Mouse (Mus musculus) cerebellum, adult 2 months (tissue): Measurements from ENCODE around the gene Dpm3. TPM values are rescaled to one million over a fixed set of nuclear protein-coding genes. Genes with fewer than 3 reads are reported as not detected.

ENCODE experiments used
- DNase-seq, 2 experiments: peaks; one replicate each; pipeline ENCODE4 v3.0.0; 2021
- H3K27ac ChIP-seq: fragments of 200-500 bp; 2 replicates; pipeline ENCODE4 v1.5.1; 2012; ENCODE audit warnings: low read length, control low read depth, inconsistent platforms; ENCODE audit not compliant: insufficient read depth
- H3K27me3 ChIP-seq: fragments of 200-500 bp; 2 replicates; pipeline ENCODE4 v1.6.1; 2012; ENCODE audit warnings: inconsistent platforms, mild to moderate bottlenecking, low read length, moderate library complexity; ENCODE audit not compliant: control insufficient read depth, insufficient read depth
- H3K4me1 ChIP-seq: fragments of 200-500 bp; 2 replicates; pipeline ENCODE4 v1.6.1; 2011; ENCODE audit warnings: low read length; ENCODE audit not compliant: control insufficient read depth, insufficient read depth
- H3K4me3 ChIP-seq: fragments of 200-500 bp; replicated peaks from 2 replicates; pipeline ENCODE3; 2011; ENCODE audit warnings: mild to moderate bottlenecking, low read depth, low read length, control low read depth; ENCODE audit not compliant: insufficient read depth
- CTCF ChIP-seq: fragments of 200-500 bp; IDR thresholded peaks from 2 replicates; pipeline ENCODE4 v1.5.1; 2011; ENCODE audit warnings: low read depth, mild to moderate bottlenecking, control low read depth, low read length, moderate library complexity, borderline replicate concordance; ENCODE audit not compliant: insufficient read depth
- POLR2A ChIP-seq: fragments of 200-500 bp; IDR thresholded peaks from 2 replicates; pipeline ENCODE4 v1.6.1; 2011; ENCODE audit warnings: low read length, control low read depth, borderline replicate concordance; ENCODE audit not compliant: insufficient read depth
- WGBS: fragments of 180-500 bp; shearing (Covaris S2); methylation state at CpG from one replicate; pipeline ENCODE4 v1.1.7; 2018; 5-methylcytosine and 5-hydroxymethylcytosine counted together
- polyA plus RNA-seq: library from polyadenylated mRNA; depleted of rRNA; stranded (reverse); fragments of >200 nt; gene quantifications from 2 replicates; pipeline ENCODE4 v1.2.3, GENCODE M21; 2012

Gene Dpm3
- polyA plus RNA-seq, 1 experiment: 218 TPM

GRCm38 (mm10) chr3:89262417-89262816 lies 3.3 kb downstream of the Dpm3 start:
- H3K27ac ChIP-seq: no peak overlapping the region
- no peaks in the 10 kb centered on the region for H3K27me3 ChIP-seq
- peaks cover 2% of the 10 kb centered on the region; the same call in 1 of the 2 replicates for H3K4me1 ChIP-seq
- no peak overlapping the region for H3K4me3 ChIP-seq
- no peak for DNase-seq
- 76% methylated on average over 10 of the region's 10 CpGs for WGBS
- TF ChIP-seq CTCF: no peak
- no peak for TF ChIP-seq POLR2A

- DNase-seq: peak; percentile 85 to 86
- Histone ChIP-seq H3K27ac (peak overlapping the region; percentile 79), H3K4me1 (peaks cover 22% of the 10 kb centered on the region), H3K4me3 (peak overlapping the region; percentile 93), H3K27me3 (no peaks in the 10 kb centered on the region)
- TF ChIP-seq CTCF (no peak), POLR2A (peak; percentile 94)
- WGBS: under 1% methylated on average over 20 of the region's 20 CpGs
These were observed 7.3 kb downstream of the Dpm3 start for GRCm38 (mm10) chr3:89266439-89266893.

GRCm38 (mm10) chr3:89268916-89269315 lies 9.8 kb downstream of the Dpm3 start:
- no peak overlapping the region for H3K4me3 ChIP-seq
- TF ChIP-seq CTCF: no peak
- no peak for TF ChIP-seq POLR2A
- WGBS: 56% methylated on average over 8 of the region's 8 CpGs
- no peaks in the 10 kb centered on the region for H3K27me3 ChIP-seq
- H3K4me1 ChIP-seq: peaks cover 22% of the 10 kb centered on the region
- no peak for DNase-seq
- H3K27ac ChIP-seq: peak overlapping the region; percentile 82; the same call in 1 of the 2 replicates

GRCm38 (mm10) chr3:89270051-89270755 lies 11.0 kb downstream of the Dpm3 start, which contains the start of gene Slc50a1:
TSS of gene Slc50a1 (minus strand) at chr3:89270570.
- TF ChIP-seq CTCF (peak; percentile 24; the same call in 1 of the 2 replicates), POLR2A (peak; percentile 77)
- Histone ChIP-seq H3K4me3 (peak within 1 kb of the TSS; percentile 94), H3K27me3 (no peaks in the 10 kb centered on the region), H3K4me1 (peaks cover 22% of the 10 kb centered on the region), H3K27ac (peak within 1 kb of the TSS; percentile 82)
- DNase-seq: peak; percentile 87 to 89
- under 1% methylated on average over 39 of the region's 39 CpGs for WGBS

- H3K4me3 ChIP-seq: peak overlapping the region; percentile 94
- peak overlapping the region; percentile 4; the same call in 1 of the 2 replicates for H3K27ac ChIP-seq
- 9% methylated on average over 6 of the region's 6 CpGs for WGBS
- peak; percentile 73 to 80 for DNase-seq
- no peak for TF ChIP-seq CTCF
- TF ChIP-seq POLR2A: no peak
- no peaks in the 10 kb centered on the region for H3K27me3 ChIP-seq
- peaks cover 22% of the 10 kb centered on the region for H3K4me1 ChIP-seq
These were observed 11.7 kb downstream of the Dpm3 start for GRCm38 (mm10) chr3:89270891-89271290.

GRCm38 (mm10) chr3:89271760-89272159 lies 12.6 kb downstream of the Dpm3 start:
- H3K4me3 ChIP-seq: no peak overlapping the region
- H3K27me3 ChIP-seq: no peaks in the 10 kb centered on the region
- WGBS: 35% methylated on average over 6 of the region's 6 CpGs
- peaks cover 22% of the 10 kb centered on the region for H3K4me1 ChIP-seq
- TF ChIP-seq POLR2A (no peak), CTCF (no peak)
- DNase-seq: peak in 1 of 2 experiments; percentile 46
- H3K27ac ChIP-seq: no peak overlapping the region

GRCm38 (mm10) chr3:89276061-89276460 lies 16.9 kb downstream of the Dpm3 start:
- Histone ChIP-seq H3K27ac (no peak overlapping the region), H3K27me3 (no peaks in the 10 kb centered on the region), H3K4me3 (no peak overlapping the region), H3K4me1 (peaks cover 8% of the 10 kb centered on the region)
- no peak for DNase-seq
- 88% methylated on average over 13 of the region's 13 CpGs for WGBS
- no peak for TF ChIP-seq POLR2A
- TF ChIP-seq CTCF: no peak

- peaks cover 8% of the 10 kb centered on the region for H3K4me1 ChIP-seq
- TF ChIP-seq CTCF: no peak
- no peak for TF ChIP-seq POLR2A
- no peaks in the 10 kb centered on the region for H3K27me3 ChIP-seq
- WGBS: 44% methylated on average over 14 of the region's 14 CpGs
- H3K27ac ChIP-seq: peak overlapping the region; percentile 46; the same call in 1 of the 2 replicates
- H3K4me3 ChIP-seq: peak overlapping the region; percentile 39
- peak; percentile 42 to 45 for DNase-seq
These were observed 18.3 kb downstream of the Dpm3 start for GRCm38 (mm10) chr3:89277281-89278021.
